Mouse (Mus musculus) granulocyte monocyte progenitor cell, adult 5-6 weeks (primary cell): Measurements from ENCODE around the gene Rgl3. TPM values are rescaled to one million over a fixed set of nuclear protein-coding genes. Genes with fewer than 3 reads are reported as not detected.

ENCODE experiments used
- ATAC-seq: replicated peaks from 2 replicates; pipeline ENCODE4 v1.8.0; 2016; ENCODE audit warnings: mild to moderate bottlenecking, moderate TSS enrichment, inconsistent platforms; ENCODE audit not compliant: poor library complexity, severe bottlenecking
- total RNA-seq, 2 experiments: library from RNA; stranded (forward) in 1 of 2; stranded (reverse) in 1 of 2; fragments of 200-712, 200-1000 nt in 1 of 2; fragments of >200 nt in 1 of 2; fragmentation: Nextera tagmentation in 1 of 2; gene quantifications; 2 replicates each; pipeline ENCODE4 v1.2.3; 2014 to 2017

Gene Rgl3
- total RNA-seq, 2 experiments from 2014 or later = not detected

GRCm38 (mm10) chr9:21987592-21988342 lies 1.5 kb downstream of the Rgl3 start:
- no peak for ATAC-seq

- no peak for ATAC-seq
Observed at GRCm38 (mm10) chr9:21983911-21984310, 5.3 kb downstream of the Rgl3 start.

GRCm38 (mm10) chr9:21978398-21979128 lies 10.7 kb downstream of the Rgl3 start:
- no peak for ATAC-seq

GRCm38 (mm10) chr9:21977972-21978371 lies 11.3 kb downstream of the Rgl3 start:
- peak; percentile 75 for ATAC-seq

- no peak for ATAC-seq
Observed at GRCm38 (mm10) chr9:21977331-21977730, 11.9 kb downstream of the Rgl3 start.

- no peak for ATAC-seq
Observed at GRCm38 (mm10) chr9:21976626-21977175, 12.5 kb downstream of the Rgl3 start.

- ATAC-seq = peak; percentile 79
Observed at GRCm38 (mm10) chr9:21969304-21969703, 19.9 kb downstream of the Rgl3 start.

GRCm38 (mm10) chr9:21968883-21969282 lies 20.4 kb downstream of the Rgl3 start:
- ATAC-seq = no peak; the same call in 1 of the 2 replicates

- peak; percentile 9; the same call in 1 of the 2 replicates for ATAC-seq
Observed at GRCm38 (mm10) chr9:21963417-21963816, 25.8 kb downstream of the Rgl3 start, which contains the start of gene Epor. Gene Epor (minus strand): TSS chr9:21963506.

GRCm38 (mm10) chr9:21962416-21963059 lies 26.7 kb downstream of the Rgl3 start:
- ATAC-seq = peak; percentile 92

- ATAC-seq = no peak
Observed at GRCm38 (mm10) chr9:21962010-21962409, 27.2 kb downstream of the Rgl3 start.

GRCm38 (mm10) chr9:21961366-21961980 lies 27.8 kb downstream of the Rgl3 start:
- ATAC-seq = peak; percentile 22; the same call in 1 of the 2 replicates

- ATAC-seq = no peak
Observed at GRCm38 (mm10) chr9:21960558-21961208, 28.6 kb downstream of the Rgl3 start.

- ATAC-seq = no peak
Observed at GRCm38 (mm10) chr9:21960135-21960534, 29.1 kb downstream of the Rgl3 start.

- no peak for ATAC-seq
Observed at GRCm38 (mm10) chr9:21959244-21959643, 30.0 kb downstream of the Rgl3 start.

- no peak for ATAC-seq
Observed at GRCm38 (mm10) chr9:21958372-21958771, 30.9 kb downstream of the Rgl3 start.

- ATAC-seq = peak; percentile 90
Observed at GRCm38 (mm10) chr9:21955570-21956281, 33.5 kb downstream of the Rgl3 start, which contains the start of gene Swsap1. Gene Swsap1 (plus strand): TSS chr9:21955755.

GRCm38 (mm10) chr9:21955225-21955569 lies 34.0 kb downstream of the Rgl3 start:
- ATAC-seq = peak; percentile 20

- no peak for ATAC-seq
Observed at GRCm38 (mm10) chr9:21954635-21955034, 34.6 kb downstream of the Rgl3 start.
